Mouse (Mus musculus) inflammation-experienced regulatory T-cells, adult 6 months (primary cell): ENCODE data around the gene Rom1. TPM values are rescaled to one million over a fixed set of nuclear protein-coding genes. Genes with fewer than 3 reads are reported as not detected.
"Not testable (repeated sequence)": the region's sequence is repeated elsewhere in the genome, so short reads cannot be mapped to it uniquely, and the experiment has no call there.

ENCODE experiments used
- ATAC-seq: one replicate; pipeline ENCODE4 v1.8.0; 2017
- polyA plus RNA-seq, 3 experiments: library from polyadenylated mRNA; unstranded; fragments of 100-300 nt; shearing (Covaris generic); gene quantifications; one replicate each; pipeline ENCODE4 v1.2.1; 2017

Rom1 gene
- polyA plus RNA-seq, result 10 to 100 TPM in 1 of 3 experiments, 1 to 10 TPM in 2; 3.2 to 22.7 (median 3.4) TPM

- ATAC-seq, result peak; percentile 78
These were observed at the start of gene Rom1, which contains the start of gene Eml3 for GRCm38 (mm10) chr19:8929224-8930088. Gene Rom1, minus strand, starts transcription at chr19:8929356. Gene Eml3, plus strand, starts transcription at chr19:8929552.

DNA sequence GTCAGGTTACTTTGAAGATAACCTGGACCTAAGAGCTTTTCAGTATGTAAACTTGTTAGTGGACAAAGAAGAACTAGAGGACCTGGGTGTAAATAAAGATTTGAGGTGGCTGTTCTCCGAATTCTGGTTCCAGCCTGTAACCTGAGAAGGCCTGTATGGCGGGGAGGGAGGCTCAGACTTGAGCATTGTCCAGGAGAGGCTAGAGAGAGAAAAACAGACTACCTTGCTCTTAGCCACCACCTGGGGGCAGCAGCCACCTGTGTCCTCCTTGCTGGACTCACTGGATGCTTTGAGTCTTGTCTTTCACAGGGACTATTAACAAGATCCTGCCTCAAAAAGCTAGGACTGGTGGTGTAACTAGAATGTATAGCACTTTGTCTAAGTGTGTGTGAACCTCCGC, 47.4 kb upstream of the Rom1 start:
- ATAC-seq, result peak; percentile 75

GRCm38 (mm10) chr19:8975491-8975890, 46.3 kb upstream of the Rom1 start:
- ATAC-seq, result no peak

DNA sequence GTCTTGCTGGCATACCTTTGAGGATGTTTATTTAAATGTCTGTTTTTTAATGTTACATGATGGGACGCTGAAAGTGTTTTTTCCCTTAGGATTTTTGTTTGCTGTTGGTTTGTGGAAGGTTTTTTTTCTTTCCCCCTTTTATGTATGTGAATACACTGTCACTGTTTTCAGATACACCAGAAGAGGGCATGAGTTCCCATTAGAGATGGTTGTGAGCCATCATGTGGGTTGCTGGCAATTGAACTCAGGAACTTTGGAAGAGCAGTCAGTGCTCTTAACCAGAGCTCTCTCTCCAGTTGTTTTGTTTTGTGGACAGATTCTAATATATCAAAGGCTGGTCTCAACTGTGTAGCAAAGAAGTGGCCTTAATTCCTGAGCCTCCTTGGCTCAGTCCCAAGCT, 45.5 kb upstream of the Rom1 start:
- no peak for ATAC-seq

DNA sequence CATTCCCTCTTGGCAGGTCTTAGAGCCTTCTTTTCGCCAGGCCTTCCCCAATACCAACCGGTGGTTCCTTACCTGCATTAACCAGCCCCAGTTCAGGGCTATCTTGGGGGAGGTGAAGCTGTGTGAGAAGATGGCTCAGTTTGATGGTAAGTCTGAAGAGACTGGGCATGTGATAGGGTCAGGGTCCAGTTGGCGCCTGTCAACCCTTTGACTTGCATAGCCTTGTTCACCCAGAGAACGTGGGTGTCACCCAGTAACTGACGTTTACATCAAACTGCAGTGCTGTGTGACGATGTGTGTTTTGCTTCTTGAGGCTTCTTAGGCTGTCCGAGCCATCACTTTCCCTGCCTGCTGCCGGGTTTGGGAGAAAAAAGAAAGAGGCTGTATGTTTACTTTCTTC, 43.3 kb upstream of the Rom1 start:
- ATAC-seq, result not testable (repeated sequence)

- ATAC-seq, result no peak
These were observed 38.7 kb upstream of the Rom1 start for GRCm38 (mm10) chr19:8967893-8968292.

- no peak for ATAC-seq
These were observed 38.2 kb upstream of the Rom1 start for GRCm38 (mm10) chr19:8967373-8967743.

- ATAC-seq, result peak; percentile 98
These were observed 37.6 kb upstream of the Rom1 start, which contains the start of gene Eef1g for GRCm38 (mm10) chr19:8966590-8967372. Gene Eef1g, plus strand, starts transcription at chr19:8967041.

- no peak for ATAC-seq
These were observed 37.0 kb upstream of the Rom1 start for GRCm38 (mm10) chr19:8966198-8966589.

DNA sequence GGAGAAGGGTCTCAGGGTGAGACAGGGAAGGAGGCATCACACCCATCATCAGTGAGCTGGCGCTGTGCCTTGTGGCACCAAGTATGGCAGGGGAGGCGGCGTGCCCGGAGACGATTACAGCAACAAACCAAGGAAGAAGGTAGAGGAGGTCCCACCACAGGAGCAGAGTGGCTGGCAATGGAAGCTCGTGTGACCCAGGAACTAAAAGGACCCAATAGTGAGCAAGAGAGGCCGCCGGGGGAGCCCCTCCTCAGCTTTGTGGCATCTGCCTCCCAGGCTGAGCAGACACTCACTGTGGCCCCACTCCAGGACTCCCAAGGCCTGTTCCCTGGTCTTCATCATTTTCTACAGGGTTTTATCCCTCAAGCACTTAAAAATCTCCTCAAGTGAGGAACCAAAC, 36.6 kb upstream of the Rom1 start:
- no peak for ATAC-seq

- no peak for ATAC-seq
These were observed 35.9 kb upstream of the Rom1 start for GRCm38 (mm10) chr19:8965075-8965474.

DNA sequence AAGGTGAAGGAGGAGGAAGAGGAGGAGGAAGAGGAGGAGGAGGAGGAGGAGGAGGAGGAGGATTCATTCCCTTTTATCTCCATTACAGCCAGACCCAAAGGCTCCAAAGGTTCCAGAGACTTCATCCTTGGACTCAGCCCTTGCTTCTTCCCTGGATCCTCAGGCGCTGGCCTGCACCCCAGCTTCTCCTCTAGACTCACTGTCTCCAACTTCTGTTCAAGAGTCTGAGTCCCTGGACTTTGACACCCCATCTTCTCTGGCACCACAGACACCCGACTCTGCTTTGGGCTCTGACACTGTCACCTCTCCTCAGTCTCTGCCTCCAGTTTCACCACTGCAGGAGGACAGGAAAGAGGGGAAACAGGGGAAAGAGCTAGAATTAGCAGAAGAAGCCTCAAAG, 33.1 kb upstream of the Rom1 start:
- no peak for ATAC-seq

DNA sequence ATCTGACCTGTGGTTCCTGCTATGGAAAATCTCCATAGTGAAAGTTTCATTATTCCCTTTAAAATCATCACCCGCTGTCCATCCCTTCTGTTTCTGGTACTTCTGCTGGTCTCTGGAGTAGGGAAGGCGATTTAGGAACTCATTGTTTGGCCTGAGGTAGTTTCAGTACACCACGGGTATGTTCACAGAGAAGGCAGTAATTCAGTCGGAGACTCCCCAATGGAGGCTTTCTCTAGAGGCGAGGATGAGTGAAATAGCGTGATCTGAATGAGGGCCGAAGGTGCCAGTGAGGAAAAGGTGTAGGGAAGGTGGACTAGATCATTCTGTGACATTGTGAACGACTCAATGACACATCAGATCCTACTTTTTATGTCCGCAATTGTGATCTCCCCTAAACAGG, 25.0 kb upstream of the Rom1 start:
- ATAC-seq, result no peak

GRCm38 (mm10) chr19:8953135-8954039, 24.2 kb upstream of the Rom1 start, which contains the start of gene Tut1:
Gene Tut1, plus strand, starts transcription at chr19:8953847.
- peak; percentile 96 for ATAC-seq

DNA sequence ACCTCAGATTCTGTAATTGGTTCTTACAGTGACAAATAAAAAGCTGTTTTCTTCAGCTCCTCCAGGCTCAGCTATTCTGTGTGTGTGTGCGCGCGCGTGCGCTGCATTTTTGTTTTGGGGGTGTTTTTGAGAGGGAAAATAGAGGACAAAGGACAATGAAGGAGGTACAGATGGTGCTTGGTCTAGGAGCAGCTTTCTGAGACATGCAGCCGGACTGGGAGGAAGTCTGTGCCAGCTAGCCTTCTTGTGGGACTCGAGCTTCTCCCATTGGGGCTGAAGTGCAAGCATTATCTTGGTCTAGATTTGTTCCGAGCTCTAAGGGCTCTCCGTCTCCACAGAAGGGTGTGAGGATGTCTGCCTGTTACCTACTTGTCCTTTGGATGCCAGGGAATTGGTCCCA, 23.1 kb upstream of the Rom1 start:
- no peak for ATAC-seq

- ATAC-seq, result no peak
These were observed 21.0 kb upstream of the Rom1 start for GRCm38 (mm10) chr19:8950190-8950589.

DNA sequence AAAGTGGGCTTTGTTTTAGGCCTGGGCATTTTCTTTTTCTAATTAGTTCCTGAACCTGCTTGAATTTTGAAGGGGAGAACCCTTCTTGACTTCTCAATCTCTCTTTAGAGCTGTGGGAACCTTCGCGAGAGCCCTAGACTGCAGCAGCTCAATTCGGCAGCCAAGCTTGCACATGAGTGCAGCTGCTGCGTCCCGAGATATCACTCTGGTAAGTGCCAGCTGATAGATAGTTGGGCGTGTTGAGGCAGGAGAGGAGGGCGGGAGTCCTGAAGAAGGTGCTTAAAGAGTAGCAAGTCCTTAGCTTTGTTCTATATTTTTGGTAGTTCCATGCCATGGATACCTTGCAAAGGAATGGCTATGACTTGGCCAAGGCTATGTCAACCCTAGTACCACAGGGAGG, 17.8 kb upstream of the Rom1 start:
- ATAC-seq, result no peak

DNA sequence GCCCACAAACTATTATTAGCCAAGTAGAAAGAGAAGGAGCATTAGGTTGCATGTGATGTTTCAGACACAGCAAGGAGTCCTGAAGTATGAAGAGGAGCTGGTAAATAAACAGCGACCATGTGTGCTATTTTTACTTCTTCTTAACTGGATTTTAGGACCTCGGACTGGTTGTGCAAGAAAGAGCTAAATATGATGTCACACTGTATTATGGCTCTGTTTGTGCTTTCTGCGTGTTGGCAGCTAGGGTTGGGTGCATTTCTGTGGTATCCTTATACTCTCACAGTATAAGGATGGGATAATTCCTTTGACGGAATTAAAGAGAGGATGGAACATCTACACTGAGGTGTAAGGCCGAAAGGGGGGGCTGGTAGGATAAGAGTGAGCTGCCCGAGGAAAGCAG, 16.1 kb upstream of the Rom1 start:
- ATAC-seq, result no peak

DNA sequence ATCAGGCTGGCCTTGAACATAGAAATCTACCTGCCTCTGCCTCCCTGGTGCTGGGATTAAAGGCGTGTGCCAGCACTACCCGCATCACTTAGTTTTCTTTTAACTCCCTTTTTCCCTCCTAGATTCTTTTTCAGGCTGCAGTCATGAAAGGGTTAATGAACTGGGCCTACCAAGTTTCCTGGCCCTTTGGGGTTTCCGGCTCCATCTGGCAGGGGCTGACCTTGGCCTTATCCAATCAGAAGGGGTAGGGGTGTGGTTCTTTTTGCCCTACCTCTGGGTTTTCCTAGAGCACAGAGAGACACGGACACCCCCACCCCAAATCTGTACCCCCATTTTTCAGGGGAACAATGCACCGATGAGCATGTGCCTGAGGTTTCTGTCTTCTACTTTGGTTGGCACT, 15.6 kb upstream of the Rom1 start:
- no peak for ATAC-seq

DNA sequence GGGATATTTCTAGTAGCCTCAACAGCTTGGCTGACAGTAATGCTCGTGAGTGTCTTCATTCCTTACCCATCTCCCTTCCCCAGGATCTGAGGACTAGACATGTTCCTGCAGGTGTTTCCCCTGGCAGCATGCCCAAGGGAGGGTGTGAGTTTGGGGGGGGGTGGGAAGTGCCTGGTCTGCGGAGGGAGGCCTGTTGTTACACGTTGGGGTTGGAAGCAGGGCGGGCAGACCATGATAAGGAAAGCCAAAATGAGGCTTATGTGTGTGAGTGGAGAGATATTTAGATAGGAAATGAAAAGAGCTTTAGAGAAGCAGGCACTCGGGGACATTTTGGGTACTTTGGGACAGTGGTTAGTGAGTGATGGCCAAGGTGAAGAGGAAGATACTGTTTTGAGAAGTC, 14.9 kb upstream of the Rom1 start:
- ATAC-seq, result no peak

- no peak for ATAC-seq
These were observed 13.9 kb upstream of the Rom1 start for GRCm38 (mm10) chr19:8943047-8943446.

- peak; percentile 31 for ATAC-seq
These were observed 13.3 kb upstream of the Rom1 start for GRCm38 (mm10) chr19:8942276-8942964.
